Mouse (Mus musculus): ENCODE data around the gene Map3k20.

The Map3k20 gene

DNA sequence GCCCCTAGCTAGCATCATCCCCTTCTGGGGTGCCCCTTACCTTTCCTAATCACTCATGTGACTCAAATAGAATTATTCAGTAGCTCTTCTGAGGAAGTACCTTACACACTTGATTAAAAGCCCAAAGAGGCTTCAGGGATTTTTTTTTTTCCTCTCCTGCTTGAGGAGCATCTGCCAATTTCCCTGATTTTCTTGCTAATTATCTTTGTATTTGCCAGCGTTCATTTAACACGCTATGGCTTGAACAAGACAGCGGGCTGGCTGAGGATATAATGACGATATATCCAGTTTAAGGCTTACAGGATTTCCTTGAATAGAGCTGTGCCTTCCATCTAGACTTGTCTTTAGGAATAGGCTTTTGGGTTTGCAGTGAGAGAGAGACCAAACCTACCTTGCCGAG, 91.5 kb downstream of the Map3k20 start:
- no peak for DNase-seq (ENCODE audit: low read depth, low spot score)

GRCm38 (mm10) chr2:72379425-72379824, 94.0 kb downstream of the Map3k20 start:
- no peak for DNase-seq (ENCODE audit: low read depth, low spot score)

DNA sequence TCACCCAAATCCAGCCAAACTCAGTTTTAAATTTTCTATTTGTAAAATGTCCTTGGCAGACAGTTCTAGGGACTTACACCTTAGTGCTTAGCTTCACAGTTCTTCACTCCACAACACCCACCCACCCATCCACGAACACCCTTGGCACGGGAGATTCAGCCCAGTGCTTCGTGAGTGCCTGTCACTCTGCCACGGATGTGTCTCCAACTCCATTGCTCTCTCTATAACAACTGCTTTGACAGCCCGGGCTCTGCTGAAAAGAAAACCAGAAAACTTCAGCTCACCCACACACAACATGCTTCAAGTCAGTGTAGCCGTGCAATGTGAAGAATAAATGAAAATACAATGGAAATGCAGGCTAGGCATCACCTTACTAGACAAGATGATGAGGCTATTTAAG, 97.2 kb downstream of the Map3k20 start:
- DNase-seq (ENCODE audit: low read depth, low spot score), result no peak

DNA sequence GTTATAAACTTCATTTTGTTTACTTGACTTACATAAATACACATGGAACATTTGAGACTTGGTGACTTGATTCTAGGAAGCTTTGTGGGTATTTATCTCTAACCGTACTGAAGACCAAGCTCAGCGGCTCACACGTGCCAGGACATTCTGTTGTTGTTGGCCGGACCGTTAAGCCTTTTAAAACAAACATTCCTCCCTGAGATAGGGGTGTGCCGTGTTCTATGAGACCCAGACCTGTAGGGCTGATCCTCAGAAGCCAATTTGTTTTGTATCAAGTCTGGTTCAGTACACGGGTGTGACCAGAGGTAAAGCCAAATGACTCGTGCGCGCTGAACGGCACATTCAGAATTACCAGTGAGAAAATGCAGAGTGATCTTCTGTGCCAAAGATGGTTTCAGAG, 97.9 kb downstream of the Map3k20 start:
- DNase-seq (ENCODE audit: low read depth, low spot score), result no peak

- DNase-seq (ENCODE audit: low read depth, low spot score), result no peak
Measured at GRCm38 (mm10) chr2:72389411-72389810, 104.0 kb downstream of the Map3k20 start.

GRCm38 (mm10) chr2:72389942-72390341, 104.5 kb downstream of the Map3k20 start:
- DNase-seq (ENCODE audit: low read depth, low spot score), result peak; percentile 83

DNA sequence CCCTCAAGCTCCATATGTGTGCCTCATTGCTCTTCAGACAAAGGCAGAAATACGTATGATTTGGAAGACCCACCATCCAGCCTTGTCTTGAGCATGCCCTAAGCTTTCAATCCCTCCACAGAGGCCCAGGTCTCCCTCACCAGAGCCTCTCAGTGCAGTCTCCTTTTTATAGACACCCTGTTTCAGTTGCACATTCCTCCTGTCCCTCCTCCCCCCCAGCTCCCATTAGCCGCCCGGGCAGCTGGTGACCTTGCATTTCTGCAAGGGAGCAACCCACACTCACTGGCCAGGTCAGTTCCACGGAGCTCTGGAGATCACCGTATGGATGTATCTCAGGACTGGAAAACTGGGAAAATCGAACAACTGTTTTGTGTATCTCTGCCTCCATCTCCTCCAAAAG, 105.0 kb downstream of the Map3k20 start:
- DNase-seq (ENCODE audit: low read depth, low spot score), result no peak

DNA sequence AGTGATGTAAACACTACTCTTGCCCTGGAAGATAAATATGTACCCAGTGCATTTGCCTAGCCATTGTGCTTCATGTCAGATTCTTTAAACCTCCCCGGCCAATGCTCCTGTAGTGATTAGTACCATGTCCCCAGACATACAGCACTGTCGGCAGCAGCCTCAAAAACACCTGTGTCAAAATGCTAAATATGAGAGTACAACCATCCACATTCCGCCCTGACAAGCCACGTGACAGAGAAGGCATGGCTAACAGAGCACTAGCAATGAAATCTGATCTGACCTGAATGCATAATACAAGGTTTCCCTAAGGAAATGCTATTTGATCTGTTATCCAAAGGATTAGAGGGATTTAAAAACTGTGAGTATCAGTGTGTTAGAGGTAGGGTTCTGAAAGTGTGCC, 105.6 kb downstream of the Map3k20 start:
- no peak for DNase-seq (ENCODE audit: low read depth, low spot score)

GRCm38 (mm10) chr2:72391721-72392120, 106.3 kb downstream of the Map3k20 start:
- DNase-seq (ENCODE audit: low read depth, low spot score), result no peak

- DNase-seq (ENCODE audit: low read depth, low spot score), result no peak
Measured at GRCm38 (mm10) chr2:72392316-72392715, 106.9 kb downstream of the Map3k20 start.

- no peak for DNase-seq (ENCODE audit: low read depth, low spot score)
Measured at GRCm38 (mm10) chr2:72396934-72397333, 111.5 kb downstream of the Map3k20 start.

- DNase-seq (ENCODE audit: low read depth, low spot score), result peak; percentile 78
Measured at GRCm38 (mm10) chr2:72398227-72398626, 112.8 kb downstream of the Map3k20 start.

DNA sequence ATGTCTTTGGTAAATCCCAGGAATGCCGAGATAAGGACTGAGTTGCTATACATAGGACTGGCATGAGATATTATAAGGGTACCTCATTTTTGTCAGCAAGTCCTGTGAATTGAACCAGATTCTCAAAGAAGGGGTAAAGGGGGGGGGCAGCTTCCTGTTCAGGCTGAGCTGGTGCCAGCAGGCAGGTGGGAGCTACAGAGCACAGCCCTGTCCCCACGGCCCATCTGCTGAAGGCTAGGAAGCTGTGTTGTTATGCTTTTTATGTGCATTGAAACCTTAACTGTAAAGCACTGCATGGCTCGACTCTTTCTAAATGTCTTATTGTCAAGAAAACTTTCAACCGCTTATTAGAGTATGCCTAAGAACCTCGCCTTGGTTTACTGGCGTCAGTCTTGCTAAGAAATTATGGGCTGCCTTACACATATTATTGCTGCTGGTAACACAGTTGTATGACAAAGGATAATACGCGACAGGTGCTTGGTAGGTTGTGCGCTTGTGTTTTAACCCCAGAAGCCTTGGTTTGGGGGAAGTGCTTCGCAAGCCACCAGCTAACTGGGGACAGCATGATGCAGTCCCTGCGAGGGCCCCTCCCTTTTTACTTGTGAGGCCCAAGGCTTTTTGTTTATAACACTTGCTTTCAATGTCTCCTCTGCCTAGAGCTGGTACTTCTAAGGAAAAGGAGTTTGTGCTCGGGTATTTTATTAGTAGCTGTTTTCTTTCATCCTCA, 114.2 kb downstream of the Map3k20 start:
- no peak for DNase-seq (ENCODE audit: low read depth, low spot score)

- DNase-seq (ENCODE audit: low read depth, low spot score), result no peak
Measured at GRCm38 (mm10) chr2:72401290-72401689, 115.9 kb downstream of the Map3k20 start.

GRCm38 (mm10) chr2:72405621-72406555, 120.5 kb downstream of the Map3k20 start:
- no peak for DNase-seq (ENCODE audit: low read depth, low spot score)

DNA sequence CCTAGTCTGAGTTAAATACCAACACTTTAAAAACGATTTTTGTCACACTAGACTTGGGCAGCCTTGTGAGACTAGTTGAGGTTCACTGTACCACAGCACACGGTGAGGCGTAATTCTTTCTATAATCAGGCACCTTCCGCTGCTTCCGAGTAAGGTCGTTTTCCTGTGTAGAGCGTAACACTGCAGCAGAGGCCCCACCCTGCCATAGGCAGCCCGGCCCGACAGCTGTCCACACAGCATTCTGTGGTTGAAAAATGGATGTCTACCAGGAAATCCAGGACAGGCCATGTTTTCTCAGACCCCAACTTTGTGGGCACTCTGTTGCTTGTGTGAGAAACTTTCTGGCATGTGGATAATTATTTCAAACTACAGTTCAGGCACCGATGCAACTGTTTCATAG, 121.3 kb downstream of the Map3k20 start:
- DNase-seq (ENCODE audit: low read depth, low spot score), result no peak

GRCm38 (mm10) chr2:72407341-72408092, 122.1 kb downstream of the Map3k20 start:
- no peak for DNase-seq (ENCODE audit: low read depth, low spot score)

GRCm38 (mm10) chr2:72409968-72410367, 124.5 kb downstream of the Map3k20 start:
- no peak for DNase-seq (ENCODE audit: low read depth, low spot score)

DNA sequence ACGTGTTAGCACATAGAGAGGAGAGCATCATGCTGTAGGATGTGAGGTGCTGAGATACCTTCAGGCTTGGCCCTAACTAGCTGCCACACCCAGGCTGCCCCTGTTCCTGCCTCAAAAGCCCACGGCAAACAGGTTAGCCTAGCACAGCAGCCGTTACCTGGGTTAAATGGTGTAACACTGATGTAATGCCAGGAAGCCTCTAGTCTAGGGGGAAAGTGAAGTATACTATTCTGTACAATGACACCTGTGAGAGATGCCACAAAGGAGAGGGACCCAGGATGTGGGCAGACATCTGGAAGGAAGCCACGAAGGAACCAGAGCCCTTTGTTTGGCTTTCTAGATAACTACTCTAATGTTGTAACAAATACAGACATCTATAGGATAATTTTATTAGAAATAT, 126.8 kb downstream of the Map3k20 start:
- no peak for DNase-seq (ENCODE audit: low read depth, low spot score)

DNA sequence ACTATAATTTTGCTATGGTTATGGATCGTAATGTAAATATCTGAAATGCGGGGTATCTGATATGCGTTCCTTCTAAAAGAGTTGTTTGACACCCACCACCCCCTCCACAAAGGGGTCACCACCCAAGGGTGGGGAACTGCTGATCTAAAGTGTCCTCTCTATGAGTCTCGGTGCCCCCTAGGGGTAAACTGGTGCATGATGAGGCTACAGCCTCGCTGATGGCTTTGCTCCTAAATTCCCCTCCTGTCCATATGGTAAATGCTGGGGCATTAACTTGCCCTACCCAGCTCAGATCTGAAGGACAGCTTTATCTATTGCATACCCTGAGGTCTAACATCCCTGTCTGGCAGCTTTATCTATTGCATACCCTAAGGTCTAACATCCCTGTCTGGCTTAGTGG, 130.0 kb downstream of the Map3k20 start:
- peak; percentile 11 for DNase-seq (ENCODE audit: low read depth, low spot score)

GRCm38 (mm10) chr2:72416095-72417080, 131.0 kb downstream of the Map3k20 start:
- DNase-seq (ENCODE audit: low read depth, low spot score), result no peak

Data from ES-CJ7 (cell line).